Mouse (Mus musculus): ENCODE measurements around the gene Ndufb4.

Ndufb4 gene

GRCm38 (mm10) chr16:37629011-37629410 lies 25.2 kb downstream of the Ndufb4 start:
- DNase-seq = no peak

GRCm38 (mm10) chr16:37628336-37628735 lies 25.9 kb downstream of the Ndufb4 start:
- no peak for DNase-seq

GRCm38 (mm10) chr16:37626388-37626949 lies 27.8 kb downstream of the Ndufb4 start:
- no peak for DNase-seq

GRCm38 (mm10) chr16:37622919-37623318 lies 31.3 kb downstream of the Ndufb4 start:
- DNase-seq = no peak

- DNase-seq = no peak
Measured at GRCm38 (mm10) chr16:37622403-37622802, 31.9 kb downstream of the Ndufb4 start.

GRCm38 (mm10) chr16:37617695-37618094 lies 36.6 kb downstream of the Ndufb4 start:
- peak; percentile 81 for DNase-seq

- no peak for DNase-seq
Measured at GRCm38 (mm10) chr16:37616104-37616503, 38.1 kb downstream of the Ndufb4 start.

GRCm38 (mm10) chr16:37615429-37615828 lies 38.8 kb downstream of the Ndufb4 start:
- DNase-seq = no peak

- no peak for DNase-seq
Measured at GRCm38 (mm10) chr16:37614540-37614939, 39.7 kb downstream of the Ndufb4 start.

GRCm38 (mm10) chr16:37612013-37612412 lies 42.2 kb downstream of the Ndufb4 start:
- no peak for DNase-seq

GRCm38 (mm10) chr16:37611072-37611471 lies 43.2 kb downstream of the Ndufb4 start:
- no peak for DNase-seq

- no peak for DNase-seq
Measured at GRCm38 (mm10) chr16:37610333-37610732, 43.9 kb downstream of the Ndufb4 start.

GRCm38 (mm10) chr16:37604243-37604642 lies 50.0 kb downstream of the Ndufb4 start:
- no peak for DNase-seq

- DNase-seq = no peak
Measured at GRCm38 (mm10) chr16:37603431-37603830, 50.8 kb downstream of the Ndufb4 start.

- no peak for DNase-seq
Measured at GRCm38 (mm10) chr16:37599326-37599725, 54.9 kb downstream of the Ndufb4 start.

- DNase-seq = no peak
Measured at GRCm38 (mm10) chr16:37598463-37598862, 55.8 kb downstream of the Ndufb4 start.

GRCm38 (mm10) chr16:37597412-37597811 lies 56.8 kb downstream of the Ndufb4 start:
- DNase-seq = no peak

Measured in layer of hippocampus, adult 9-11 months (tissue).